Mouse (Mus musculus): Measurements from ENCODE around the gene Aatf. TPM values are rescaled to one million over a fixed set of nuclear protein-coding genes. Genes with fewer than 3 reads are reported as not detected.
A peak's percentile ranks its signal among the peaks of the same experiment; 100 is the strongest.

The Aatf gene
- total and polyA plus RNA-seq, 2 experiments from 2014 or later = 25.5 to 40.4 TPM

DNA sequence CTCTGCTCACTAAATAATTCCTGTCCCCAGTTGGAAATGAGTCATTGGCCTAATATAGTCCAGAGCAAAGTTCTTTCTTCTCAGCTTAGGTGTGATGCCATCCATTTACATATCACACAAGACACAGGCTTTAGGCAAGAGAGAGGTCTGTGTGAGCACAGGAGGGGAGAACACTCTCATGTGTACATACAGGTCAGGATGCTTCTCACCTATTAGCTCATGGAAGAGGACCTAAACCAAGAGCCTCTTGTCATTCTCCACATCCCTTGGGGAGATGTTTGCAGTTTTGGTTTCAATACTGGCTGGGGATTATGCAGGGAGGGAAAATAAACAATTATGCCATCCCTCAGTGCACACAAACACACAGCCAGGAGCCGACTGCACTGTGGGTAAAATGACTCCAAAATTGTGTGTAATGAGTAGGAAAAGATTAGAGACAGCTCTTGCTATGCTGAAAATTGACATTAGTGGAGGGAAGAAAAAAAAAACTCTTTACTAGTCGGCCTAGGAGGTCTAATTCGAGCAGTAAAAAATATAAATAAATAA, 137.3 kb downstream of the Aatf start:
- Histone ChIP-seq H3K27me3 (ENCODE audit: insufficient read depth, low read length) (no peaks in the 10 kb centered on the region), H3K4me2 (ENCODE audit: low read depth) (no peak overlapping the region), H3K36me3 (ENCODE audit: insufficient read depth) (peaks cover 13% of the 10 kb centered on the region), H3K4me3 (ENCODE audit: low read depth, low read length) (no peak overlapping the region), H3K9me3 (ENCODE audit: low read length) (no peaks in the 10 kb centered on the region), H3K4me1 (ENCODE audit: insufficient read depth) (no peaks in the 10 kb centered on the region), H3K27ac (ENCODE audit: low read depth, low read length) (peak overlapping the region; percentile 40; the same call in 1 of the 2 replicates), H3K9ac (no peak overlapping the region)
- no peak for TF ChIP-seq CTCF (IDR thresholded peaks at IDR 0.05; ENCODE audit: low read depth)
- ATAC-seq = no peak
- WGBS = 20% methylated on average over 3 of the region's 3 CpGs
- no peak for DNase-seq

- no peak for DNase-seq
- TF ChIP-seq CTCF (IDR thresholded peaks at IDR 0.05; ENCODE audit: low read depth) = no peak
Observed at GRCm38 (mm10) chr11:84373122-84373521, 140.2 kb downstream of the Aatf start.

More at GRCm38 (mm10) chr11:84373122-84373521, 140.2 kb downstream of the Aatf start:
- Histone ChIP-seq H3K27me3 (ENCODE audit: insufficient read depth, low read length) (no peaks in the 10 kb centered on the region), H3K9me3 (ENCODE audit: low read length) (no peaks in the 10 kb centered on the region), H3K27ac (ENCODE audit: low read depth, low read length) (no peak overlapping the region), H3K4me2 (ENCODE audit: low read depth) (no peak overlapping the region), H3K4me3 (ENCODE audit: low read depth, low read length) (no peak overlapping the region), H3K36me3 (ENCODE audit: insufficient read depth) (peaks cover 19% of the 10 kb centered on the region), H3K4me1 (ENCODE audit: insufficient read depth) (no peaks in the 10 kb centered on the region), H3K9ac (no peak overlapping the region)
- 81% methylated on average over 4 of the region's 4 CpGs for WGBS
- ATAC-seq = no peak

Other genes starting within 250 kb of the Aatf start
- gene Lhx1, start 12.0 kb upstream of the Aatf start, total RNA-seq (2014; rRNA removed) = 2.4 and 7.9 TPM in 2 replicates
- gene Lhx1, start 12.0 kb upstream of the Aatf start, polyA plus RNA-seq (2015; fragmentation: Nextera tagmentation; extraction: Ambion mirVana) = 2.5 and 5.3 TPM in 2 replicates